In genomic region chr1:185472025-185472720, GRCm38 (mm10) we compare ENCODE assay signal across 11 mouse cellular contexts. TPM values are rescaled to one million over a fixed set of nuclear protein-coding genes. Genes with fewer than 3 reads are reported as not detected.
A peak's percentile ranks its signal among the peaks of the same experiment; 100 is the strongest.
DNase-seq lines count a peak whose midpoint lies in the region; ATAC-seq lines count a peak whose summit lies in the region.
"Had no signal": no experiment of that assay in that cellular context is flagged by ENCODE, and none has a peak within 500 bp of the region (broad histone marks: within the 10 kb centered on the region; RNA-seq: fewer than 3 reads in every experiment).

No protein-coding gene starts in this region.

- DNase-seq in neural tube, embryonic 11.5 days (ENCODE audit: low spot score) = peak; percentile 20
- peak; percentile 55 for DNase-seq in embryo, embryonic 11 days
- DNase-seq in layer of hippocampus, adult 18-20 months (ENCODE audit: low spot score in 2 of 2) = no peak
- no peak for DNase-seq in adrenal gland, adult 8-10 months
- DNase-seq: right cerebral cortex, adult 18-20 months had no signal

- no peak for ATAC-seq in neural tube, embryonic 11.5 days (ENCODE audit: insufficient read depth, low FRiP score, low TSS enrichment)
- no peak for ATAC-seq in neural tube, embryonic 15.5 days (ENCODE audit: low FRiP score)
- peak; percentile 86 for ATAC-seq in liver, embryonic 12.5 days
- peak; percentile 69; the same call in 1 of the 2 replicates for ATAC-seq in stomach, embryonic 16.5 days (ENCODE audit: insufficient read depth, low FRiP score)

- no peaks in the 10 kb centered on the region for H3K27me3 ChIP-seq in neural tube, embryonic 11.5 days (ENCODE audit: control insufficient read depth, insufficient read depth, low read length)
- no peaks in the 10 kb centered on the region for H3K27me3 ChIP-seq in neural tube, embryonic 15.5 days (replicated peaks)
- H3K27me3 ChIP-seq in liver, embryonic 12.5 days (replicated peaks) = no peaks in the 10 kb centered on the region
- H3K27me3 ChIP-seq in stomach, embryonic 16.5 days (ENCODE audit: control insufficient read depth, insufficient read depth, low read length) = no peaks in the 10 kb centered on the region
- H3K27me3 ChIP-seq: heart, embryonic 15.5 days; limb, embryonic 15.5 days had no signal

- no peak overlapping the region for H3K4me2 ChIP-seq in neural tube, embryonic 11.5 days (ENCODE audit: low read depth)
- H3K4me2 ChIP-seq in neural tube, embryonic 15.5 days = no peak overlapping the region
- H3K4me2 ChIP-seq in liver, embryonic 12.5 days = peak overlapping the region; percentile 69
- H3K4me2 ChIP-seq in stomach, embryonic 16.5 days (ENCODE audit: low read depth, low read length) = no peak overlapping the region
- H3K4me2 ChIP-seq: heart, embryonic 15.5 days; limb, embryonic 15.5 days had no signal

- no peak overlapping the region for H3K27ac ChIP-seq in neural tube, embryonic 11.5 days (ENCODE audit: low read depth, low read length)
- H3K27ac ChIP-seq in neural tube, embryonic 15.5 days (replicated peaks) = no peak overlapping the region
- peak overlapping the region; percentile 100 for H3K27ac ChIP-seq in liver, embryonic 12.5 days
- H3K27ac ChIP-seq in stomach, embryonic 16.5 days (ENCODE audit: low read length) = no peak overlapping the region
- H3K27ac ChIP-seq: heart, embryonic 15.5 days; kidney, postnatal 0 days; limb, embryonic 15.5 days had no signal

- no peaks in the 10 kb centered on the region for H3K4me1 ChIP-seq in neural tube, embryonic 11.5 days (ENCODE audit: control insufficient read depth, insufficient read depth, low read length)
- no peaks in the 10 kb centered on the region for H3K4me1 ChIP-seq in neural tube, embryonic 15.5 days
- H3K4me1 ChIP-seq in liver, embryonic 12.5 days = peaks cover 98% of the 10 kb centered on the region
- H3K4me1 ChIP-seq in stomach, embryonic 16.5 days (ENCODE audit: control insufficient read depth, insufficient read depth, low read length) = peaks cover 3% of the 10 kb centered on the region; the same call in 1 of the 2 replicates

- WGBS in neural tube, embryonic 11.5 days = 61% methylated on average over 8 of the region's 8 CpGs
- 65% methylated on average over 8 of the region's 8 CpGs for WGBS in neural tube, embryonic 15.5 days
- WGBS in liver, embryonic 12.5 days (ENCODE audit: insufficient replicate concordance) = 13% methylated on average over 8 of the region's 8 CpGs
- WGBS in stomach, embryonic 16.5 days = 49% methylated on average over 8 of the region's 8 CpGs

- H3K9ac ChIP-seq in neural tube, embryonic 11.5 days (ENCODE audit: low read length) = no peak overlapping the region
- no peak overlapping the region for H3K9ac ChIP-seq in neural tube, embryonic 15.5 days (replicated peaks)
- peak overlapping the region; percentile 75 for H3K9ac ChIP-seq in liver, embryonic 12.5 days
- no peak overlapping the region for H3K9ac ChIP-seq in stomach, embryonic 16.5 days (ENCODE audit: low read length)
- H3K9ac ChIP-seq: heart, embryonic 15.5 days; limb, embryonic 15.5 days had no signal

- no peaks in the 10 kb centered on the region for H3K9me3 ChIP-seq in neural tube, embryonic 11.5 days (ENCODE audit: control insufficient read depth, low read length)
- no peaks in the 10 kb centered on the region for H3K9me3 ChIP-seq in neural tube, embryonic 15.5 days (replicated peaks)
- H3K9me3 ChIP-seq in liver, embryonic 12.5 days (replicated peaks) = no peaks in the 10 kb centered on the region
- H3K9me3 ChIP-seq in stomach, embryonic 16.5 days (replicated peaks; ENCODE audit: control insufficient read depth, low read length) = no peaks in the 10 kb centered on the region
- H3K9me3 ChIP-seq: heart, embryonic 15.5 days; limb, embryonic 15.5 days had no signal

- no peak overlapping the region for H3K4me3 ChIP-seq in neural tube, embryonic 11.5 days (ENCODE audit: low read depth, low read length)
- H3K4me3 ChIP-seq in neural tube, embryonic 15.5 days (replicated peaks) = no peak overlapping the region
- H3K4me3 ChIP-seq in liver, embryonic 12.5 days = peak overlapping the region; percentile 43
- H3K4me3 ChIP-seq in stomach, embryonic 16.5 days (replicated peaks; ENCODE audit: low read length) = no peak overlapping the region
- H3K4me3 ChIP-seq: heart, embryonic 15.5 days; limb, embryonic 15.5 days had no signal

- no peaks in the 10 kb centered on the region for H3K36me3 ChIP-seq in neural tube, embryonic 11.5 days (ENCODE audit: control insufficient read depth, insufficient read depth, low read length)
- no peaks in the 10 kb centered on the region for H3K36me3 ChIP-seq in neural tube, embryonic 15.5 days
- peaks cover 20% of the 10 kb centered on the region for H3K36me3 ChIP-seq in liver, embryonic 12.5 days
- H3K36me3 ChIP-seq in stomach, embryonic 16.5 days (ENCODE audit: control insufficient read depth, insufficient read depth, low read length) = no peaks in the 10 kb centered on the region
- H3K36me3 ChIP-seq: heart, embryonic 15.5 days; limb, embryonic 15.5 days had no signal

RNA-seq across cellular contexts. Expression of gene Slc30a10, which starts 17.5 kb away (rescaled TPM):
- 1.4 TPM in 2 replicates for polyA plus RNA-seq in neural tube, embryonic 11.5 days (2014; fragmentation: Nextera tagmentation; extraction: Ambion mirVana)
- polyA plus RNA-seq in neural tube, embryonic 15.5 days (2015; fragmentation: Nextera tagmentation; extraction: Ambion mirVana) = 5.6 and 5.8 TPM in 2 replicates
- polyA plus RNA-seq in liver, embryonic 12.5 days (2016; fragmentation: Nextera tagmentation; extraction: Ambion mirVana) = 17.6 and 18.5 TPM in 2 replicates
- 1.3 and 1.4 TPM in 2 replicates for polyA plus RNA-seq in stomach, embryonic 16.5 days (2015; fragmentation: Nextera tagmentation; extraction: Ambion mirVana)
- total RNA-seq in layer of hippocampus, adult 18-20 months (2021) = 1 to 10 TPM; 7.1 to 7.7 TPM
- not detected for total RNA-seq in adrenal gland, adult 8-10 months (2022)

Comparison
In these comparisons a context has a peak if more than half of its experiments do, and no peak if none do; other contexts are left out.
1. ATAC-seq: peak in liver, embryonic 12.5 days (single experiment) and stomach, embryonic 16.5 days (single experiment); none in neural tube, embryonic 11.5 days (single experiment) and neural tube, embryonic 15.5 days (single experiment).
2. DNase-seq: peak in neural tube, embryonic 11.5 days (single experiment) and embryo, embryonic 11 days (single experiment); none in layer of hippocampus, adult 18-20 months (0 of 2) and adrenal gland, adult 8-10 months (single experiment).